Comparison of ENCODE assay signal across 30 mouse cellular contexts in genomic region chrX:157674667-157675350, GRCm38 (mm10). TPM values are rescaled to one million over a fixed set of nuclear protein-coding genes. Genes with fewer than 3 reads are reported as not detected.
"Had no signal": no experiment of that assay in that cellular context is flagged by ENCODE, and none has a peak within 500 bp of the region (broad histone marks: within the 10 kb centered on the region; RNA-seq: fewer than 3 reads in every experiment).

No protein-coding gene starts in this region.

- H3K9ac ChIP-seq: embryonic facial prominence, embryonic 12.5 days; embryonic facial prominence, embryonic 13.5 days; embryonic facial prominence, embryonic 15.5 days; forebrain, embryonic 12.5 days; forebrain, embryonic 13.5 days; forebrain, embryonic 15.5 days; forebrain, postnatal 0 days had no signal

- ATAC-seq: forebrain, embryonic 13.5 days; forebrain, embryonic 14.5 days; forebrain, embryonic 15.5 days; forebrain, embryonic 16.5 days; forebrain, postnatal 0 days had no signal

- DNase-seq: cerebellum, adult 18-20 months; cerebellum, adult 2 months; cerebellum, adult 8-10 months; cerebellum, adult 9-10 months; cerebellum, adult 9-11 months; cerebellum, postnatal 10 days; cerebellum, postnatal 14 days; cerebellum, postnatal 25 days; cerebellum, postnatal 36 days; embryo, embryonic 11 days; forebrain, postnatal 0 days; gastrocnemius, adult 2 months; gastrocnemius, postnatal 10 days; gastrocnemius, postnatal 14 days; gastrocnemius, postnatal 25 days; gastrocnemius, postnatal 36 days; heart, adult 11 months had no signal

- H3K36me3 ChIP-seq: embryonic facial prominence, embryonic 10.5 days; embryonic facial prominence, embryonic 12.5 days; embryonic facial prominence, embryonic 13.5 days; embryonic facial prominence, embryonic 15.5 days; forebrain, embryonic 10.5 days; forebrain, embryonic 12.5 days; forebrain, embryonic 15.5 days had no signal

- H3K27me3 ChIP-seq: embryonic facial prominence, embryonic 12.5 days; embryonic facial prominence, embryonic 13.5 days; embryonic facial prominence, embryonic 15.5 days; forebrain, embryonic 13.5 days; forebrain, embryonic 15.5 days had no signal

- H3K9me3 ChIP-seq: embryonic facial prominence, embryonic 10.5 days; embryonic facial prominence, embryonic 12.5 days; embryonic facial prominence, embryonic 13.5 days; embryonic facial prominence, embryonic 15.5 days; forebrain, embryonic 10.5 days; forebrain, embryonic 12.5 days; forebrain, embryonic 13.5 days; forebrain, embryonic 15.5 days had no signal

- H3K4me3 ChIP-seq: embryonic facial prominence, embryonic 10.5 days; embryonic facial prominence, embryonic 12.5 days; embryonic facial prominence, embryonic 13.5 days; embryonic facial prominence, embryonic 15.5 days; erythroblast, embryonic 14.5 days; forebrain, embryonic 10.5 days; forebrain, embryonic 12.5 days; forebrain, embryonic 13.5 days; forebrain, embryonic 15.5 days; gastrocnemius, adult 2 months had no signal

- H3K27ac ChIP-seq: embryonic facial prominence, embryonic 10.5 days; embryonic facial prominence, embryonic 12.5 days; embryonic facial prominence, embryonic 13.5 days; embryonic facial prominence, embryonic 15.5 days; forebrain, embryonic 10.5 days; forebrain, embryonic 12.5 days; forebrain, embryonic 13.5 days; forebrain, embryonic 15.5 days had no signal

- H3K4me1 ChIP-seq: embryonic facial prominence, embryonic 10.5 days; embryonic facial prominence, embryonic 12.5 days; embryonic facial prominence, embryonic 13.5 days; embryonic facial prominence, embryonic 15.5 days; forebrain, embryonic 10.5 days; forebrain, embryonic 12.5 days; forebrain, embryonic 13.5 days; forebrain, embryonic 15.5 days had no signal

- H3K4me2 ChIP-seq: embryonic facial prominence, embryonic 12.5 days; embryonic facial prominence, embryonic 13.5 days; embryonic facial prominence, embryonic 15.5 days; forebrain, embryonic 12.5 days; forebrain, embryonic 13.5 days; forebrain, embryonic 15.5 days had no signal

RNA-seq across cellular contexts. Expression of gene Smpx, which starts 23.9 kb away (rescaled TPM):
- polyA plus RNA-seq: cortical plate, adult 2 months; erythroblast, embryonic 14.5 days; forebrain, embryonic 10.5 days; forebrain, embryonic 11.5 days; forebrain, embryonic 12.5 days; forebrain, embryonic 13.5 days; forebrain, embryonic 14.5 days; forebrain, embryonic 16.5 days; forebrain, postnatal 0 days had no signal
